Mouse (Mus musculus): ENCODE data around the gene Agk.

Gene Agk

GRCm38 (mm10) chr6:40324897-40325841 lies at the start of gene Agk:
TSS of gene Agk (plus strand) at chr6:40325172.
- DNase-seq (ENCODE audit: low read depth, low spot score) = peak; percentile 83
- Histone ChIP-seq H3K36me3 (ENCODE audit: control insufficient read depth, insufficient read depth, low read length, poor library complexity, severe bottlenecking) (0 out of 2 replicates have a peak, but pooled peaks cover 3% of the 10 kb centered on the region), H3K27me3 (ENCODE audit: control insufficient read depth, insufficient read depth, low read length, poor library complexity, severe bottlenecking) (no peaks in the 10 kb centered on the region)

GRCm38 (mm10) chr6:40300707-40301106 lies 24.3 kb upstream of the Agk start:
- Histone ChIP-seq H3K36me3 (ENCODE audit: control insufficient read depth, insufficient read depth, low read length, poor library complexity, severe bottlenecking) (no peaks in the 10 kb centered on the region), H3K27me3 (ENCODE audit: control insufficient read depth, insufficient read depth, low read length, poor library complexity, severe bottlenecking) (no peaks in the 10 kb centered on the region)
- DNase-seq (ENCODE audit: low read depth, low spot score) = no peak

GRCm38 (mm10) chr6:40303379-40303778 lies 21.6 kb upstream of the Agk start:
- no peaks in the 10 kb centered on the region for H3K27me3 ChIP-seq (ENCODE audit: control insufficient read depth, insufficient read depth, low read length, poor library complexity, severe bottlenecking)
- DNase-seq (ENCODE audit: low read depth, low spot score) = no peak
- H3K36me3 ChIP-seq (ENCODE audit: control insufficient read depth, insufficient read depth, low read length, poor library complexity, severe bottlenecking) = no peaks in the 10 kb centered on the region

- Histone ChIP-seq H3K36me3 (ENCODE audit: control insufficient read depth, insufficient read depth, low read length, poor library complexity, severe bottlenecking) (no peaks in the 10 kb centered on the region), H3K27me3 (ENCODE audit: control insufficient read depth, insufficient read depth, low read length, poor library complexity, severe bottlenecking) (no peaks in the 10 kb centered on the region)
- no peak for DNase-seq (ENCODE audit: low read depth, low spot score)
Measured at GRCm38 (mm10) chr6:40304972-40305371, 20.0 kb upstream of the Agk start.

DNA sequence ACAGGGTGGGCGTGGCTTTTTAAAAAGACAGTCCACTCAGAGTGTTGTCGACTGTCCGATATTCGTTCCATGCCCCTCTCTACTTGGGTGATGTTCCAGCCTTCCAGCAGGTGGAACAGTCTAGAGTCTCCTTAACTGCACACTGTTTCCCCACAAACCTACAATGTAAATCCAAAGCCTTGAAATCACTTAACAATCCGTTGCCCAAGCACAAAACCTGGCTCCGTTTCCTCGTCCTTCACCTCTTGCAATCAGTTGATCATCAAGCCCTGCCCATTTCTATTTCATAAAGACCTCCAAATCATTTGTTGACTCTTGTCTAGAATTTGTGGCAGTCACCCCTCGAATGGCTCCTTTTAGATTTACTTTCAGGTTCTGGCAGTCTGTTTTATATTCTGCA lies 1.4 kb downstream of the Agk start:
- Histone ChIP-seq H3K36me3 (ENCODE audit: control insufficient read depth, insufficient read depth, low read length, poor library complexity, severe bottlenecking) (peaks cover 4% of the 10 kb centered on the region; the same call in 1 of the 2 replicates), H3K27me3 (ENCODE audit: control insufficient read depth, insufficient read depth, low read length, poor library complexity, severe bottlenecking) (no peaks in the 10 kb centered on the region)
- no peak for DNase-seq (ENCODE audit: low read depth, low spot score)

DNA sequence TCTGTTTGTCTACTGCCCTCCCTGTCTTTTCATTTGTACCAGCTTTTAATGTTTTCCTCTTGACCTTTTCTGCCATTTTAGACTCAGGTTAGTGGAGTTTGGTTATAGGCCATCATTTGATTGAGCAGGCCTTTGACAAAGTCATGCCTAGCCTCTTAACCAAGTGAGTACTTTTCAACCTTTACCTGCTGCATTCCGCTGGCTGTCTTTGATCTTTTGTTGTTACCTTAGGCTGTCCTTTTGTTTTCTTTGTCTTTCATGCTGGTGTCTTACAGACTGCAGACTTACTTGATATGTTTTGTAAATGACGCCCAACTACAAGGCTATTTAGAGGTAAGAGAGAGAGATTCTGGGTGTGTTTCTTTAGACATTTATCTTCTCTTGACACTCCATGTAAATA lies 8.5 kb downstream of the Agk start:
- DNase-seq (ENCODE audit: low read depth, low spot score) = no peak
- Histone ChIP-seq H3K27me3 (ENCODE audit: control insufficient read depth, insufficient read depth, low read length, poor library complexity, severe bottlenecking) (no peaks in the 10 kb centered on the region), H3K36me3 (ENCODE audit: control insufficient read depth, insufficient read depth, low read length, poor library complexity, severe bottlenecking) (peaks cover 11% of the 10 kb centered on the region)

GRCm38 (mm10) chr6:40336735-40337731 lies 12.1 kb downstream of the Agk start:
- Histone ChIP-seq H3K36me3 (ENCODE audit: control insufficient read depth, insufficient read depth, low read length, poor library complexity, severe bottlenecking) (peaks cover 7% of the 10 kb centered on the region), H3K27me3 (ENCODE audit: control insufficient read depth, insufficient read depth, low read length, poor library complexity, severe bottlenecking) (no peaks in the 10 kb centered on the region)
- no peak for DNase-seq (ENCODE audit: low read depth, low spot score)

DNA sequence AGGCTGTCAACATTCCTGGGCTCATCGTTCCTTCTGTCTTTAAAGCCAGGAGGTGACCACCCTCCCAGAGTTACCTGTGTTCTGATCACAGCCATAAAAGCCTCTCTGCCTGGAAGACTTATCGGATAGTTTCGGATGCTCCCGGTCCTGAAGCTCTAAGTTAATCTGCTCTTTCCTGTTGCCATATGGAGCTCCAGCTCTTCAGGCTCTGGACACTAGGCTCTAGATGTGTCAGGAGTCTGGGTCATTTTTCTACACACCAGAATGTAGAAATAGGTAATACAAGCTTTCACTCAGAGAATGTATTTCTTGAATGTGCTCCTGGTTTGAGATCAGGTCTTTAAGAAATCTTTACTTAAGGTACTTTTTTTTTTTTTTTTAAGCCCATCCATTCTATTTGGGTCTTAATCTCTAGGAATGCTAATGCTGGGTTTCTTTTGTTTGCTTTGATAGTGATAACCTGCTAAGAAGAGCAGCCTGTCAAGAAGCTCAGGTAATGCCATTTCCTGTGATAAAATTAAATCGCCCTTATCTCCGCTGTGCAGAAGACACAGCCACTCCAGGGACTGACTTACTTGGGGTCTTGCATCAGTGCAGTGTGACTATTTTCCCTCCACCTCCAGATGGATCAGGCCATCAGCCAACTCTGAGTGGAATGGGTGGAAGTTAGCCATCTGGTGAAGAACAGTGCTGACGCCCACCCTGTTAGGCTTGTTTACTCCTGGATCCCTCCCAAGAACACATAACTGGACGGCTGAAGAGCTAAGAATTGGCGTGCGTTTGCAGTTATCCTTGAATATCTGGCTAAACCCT lies 22.2 kb downstream of the Agk start:
- H3K27me3 ChIP-seq (ENCODE audit: control insufficient read depth, insufficient read depth, low read length, poor library complexity, severe bottlenecking) = no peaks in the 10 kb centered on the region
- no peak for DNase-seq (ENCODE audit: low read depth, low spot score)
- H3K36me3 ChIP-seq (ENCODE audit: control insufficient read depth, insufficient read depth, low read length, poor library complexity, severe bottlenecking) = no peaks in the 10 kb centered on the region; the same call in none of the 2 replicates

DNA sequence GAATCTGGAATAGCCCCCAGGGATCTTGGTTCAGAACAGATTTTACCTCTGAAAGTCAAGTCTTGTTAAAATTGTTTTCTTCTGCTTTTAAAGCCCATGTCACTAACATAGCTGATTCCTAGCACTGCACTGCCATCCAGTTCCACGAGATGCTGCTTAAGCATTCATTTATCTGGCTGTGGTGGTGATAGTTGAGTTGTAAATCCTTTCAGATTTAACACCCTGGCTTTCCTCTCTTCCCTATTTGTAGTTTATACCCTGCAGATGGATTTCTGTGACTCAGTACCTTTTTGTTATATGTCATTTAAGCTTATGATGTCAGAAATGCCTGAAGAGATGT lies 22.8 kb downstream of the Agk start:
- DNase-seq (ENCODE audit: low read depth, low spot score) = no peak
- H3K27me3 ChIP-seq (ENCODE audit: control insufficient read depth, insufficient read depth, low read length, poor library complexity, severe bottlenecking) = no peaks in the 10 kb centered on the region
- peaks cover 1% of the 10 kb centered on the region; the same call in 1 of the 2 replicates for H3K36me3 ChIP-seq (ENCODE audit: control insufficient read depth, insufficient read depth, low read length, poor library complexity, severe bottlenecking)

DNA sequence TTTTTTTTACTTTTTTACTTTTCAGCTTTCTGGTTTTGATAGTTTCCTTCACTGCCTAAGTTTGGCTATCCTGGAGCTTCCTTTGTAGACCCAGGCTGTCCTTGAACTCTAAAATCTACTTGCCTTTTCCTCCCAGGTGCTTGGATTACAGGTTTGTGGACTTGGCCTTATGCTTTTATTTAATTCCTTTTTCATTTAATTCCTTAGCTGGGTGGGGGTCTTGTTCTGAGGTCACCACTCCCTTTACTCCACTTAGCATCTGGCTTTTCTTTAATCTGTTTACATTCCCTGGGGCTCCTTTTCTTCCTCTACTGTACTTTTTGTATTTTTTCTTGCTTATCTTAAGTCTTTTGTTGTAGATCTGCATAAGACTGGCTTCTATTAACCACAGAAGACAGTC lies 25.1 kb downstream of the Agk start:
- Histone ChIP-seq H3K36me3 (ENCODE audit: control insufficient read depth, insufficient read depth, low read length, poor library complexity, severe bottlenecking) (peaks cover 5% of the 10 kb centered on the region; the same call in 1 of the 2 replicates), H3K27me3 (ENCODE audit: control insufficient read depth, insufficient read depth, low read length, poor library complexity, severe bottlenecking) (no peaks in the 10 kb centered on the region)

DNA sequence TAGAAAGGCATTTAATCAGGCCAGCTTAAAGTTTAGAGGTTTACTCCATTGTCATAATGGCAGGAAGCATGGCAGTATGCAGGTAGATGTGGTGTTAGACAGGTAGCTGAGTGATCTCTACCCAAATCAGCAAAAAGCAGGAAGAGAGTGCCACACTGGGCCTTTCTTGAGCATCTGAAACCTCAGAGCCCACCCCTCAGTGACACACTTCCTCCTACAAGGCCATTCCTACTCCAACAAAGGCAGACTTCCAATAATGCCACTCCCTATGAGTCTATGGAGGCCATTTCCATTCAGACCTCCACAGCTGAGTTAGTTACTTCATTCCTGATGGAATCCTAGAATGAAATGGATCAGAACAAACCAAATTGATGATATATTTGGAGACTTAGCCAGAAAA lies 25.9 kb downstream of the Agk start:
- no peaks in the 10 kb centered on the region for H3K27me3 ChIP-seq (ENCODE audit: control insufficient read depth, insufficient read depth, low read length, poor library complexity, severe bottlenecking)
- no peak for DNase-seq (ENCODE audit: low read depth, low spot score)
- H3K36me3 ChIP-seq (ENCODE audit: control insufficient read depth, insufficient read depth, low read length, poor library complexity, severe bottlenecking) = peaks cover 6% of the 10 kb centered on the region; the same call in 1 of the 2 replicates

More for the DNA sequence above, 25.1 kb downstream of the Agk start:
- no peak for DNase-seq (ENCODE audit: low read depth, low spot score)

DNA sequence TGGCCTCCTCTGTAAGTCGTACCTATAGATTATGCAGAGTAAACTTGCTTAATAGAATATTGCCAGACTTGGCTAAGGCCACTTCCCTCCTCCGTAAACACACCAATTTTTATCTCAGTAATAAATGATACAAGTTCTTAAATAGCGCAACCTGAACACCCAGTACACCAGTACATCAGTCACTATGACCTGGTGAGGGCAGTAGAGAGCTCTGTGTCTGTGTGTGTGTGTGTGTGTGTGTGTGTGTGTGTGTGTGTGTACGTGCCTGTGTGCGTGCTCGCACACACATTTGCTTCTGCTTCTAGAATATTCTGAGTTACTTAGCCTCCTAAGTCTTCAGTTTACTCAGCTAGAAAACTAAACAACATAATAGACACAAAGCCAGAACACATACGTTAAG lies 28.4 kb downstream of the Agk start:
- H3K27me3 ChIP-seq (ENCODE audit: control insufficient read depth, insufficient read depth, low read length, poor library complexity, severe bottlenecking) = no peaks in the 10 kb centered on the region
- DNase-seq (ENCODE audit: low read depth, low spot score) = peak; percentile 16
- peaks cover 8% of the 10 kb centered on the region; the same call in 1 of the 2 replicates for H3K36me3 ChIP-seq (ENCODE audit: control insufficient read depth, insufficient read depth, low read length, poor library complexity, severe bottlenecking)

- DNase-seq (ENCODE audit: low read depth, low spot score) = no peak
- Histone ChIP-seq H3K36me3 (ENCODE audit: control insufficient read depth, insufficient read depth, low read length, poor library complexity, severe bottlenecking) (no peaks in the 10 kb centered on the region), H3K27me3 (ENCODE audit: control insufficient read depth, insufficient read depth, low read length, poor library complexity, severe bottlenecking) (no peaks in the 10 kb centered on the region)
Measured at GRCm38 (mm10) chr6:40371031-40371430, 46.1 kb downstream of the Agk start.

DNA sequence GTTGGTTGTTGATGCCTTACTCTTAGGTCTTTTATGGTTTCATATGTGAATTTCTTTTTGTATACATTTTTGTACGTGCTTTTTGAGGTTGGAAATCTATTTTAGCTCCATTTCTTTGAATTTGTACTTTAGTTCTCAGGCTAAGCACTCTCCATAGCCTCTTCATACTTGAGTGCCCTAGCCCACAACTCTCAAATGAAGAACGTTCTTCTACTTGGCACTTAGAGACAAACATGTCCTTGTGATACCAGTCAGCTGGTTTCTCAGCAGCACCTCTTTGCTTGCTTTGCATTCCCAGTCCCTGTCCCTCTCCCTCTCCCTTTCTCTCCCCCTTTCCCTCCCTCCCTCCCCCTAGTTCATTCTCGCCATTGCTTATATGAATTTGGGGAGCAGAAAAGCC lies 55.2 kb downstream of the Agk start:
- H3K27me3 ChIP-seq (ENCODE audit: control insufficient read depth, insufficient read depth, low read length, poor library complexity, severe bottlenecking) = no peaks in the 10 kb centered on the region
- no peak for DNase-seq (ENCODE audit: low read depth, low spot score)
- peaks cover 2% of the 10 kb centered on the region; the same call in 1 of the 2 replicates for H3K36me3 ChIP-seq (ENCODE audit: control insufficient read depth, insufficient read depth, low read length, poor library complexity, severe bottlenecking)
